Mouse (Mus musculus) hindbrain, embryonic 14.5 days (tissue): Measurements from ENCODE around the gene Pigx. TPM values are rescaled to one million over a fixed set of nuclear protein-coding genes. Genes with fewer than 3 reads are reported as not detected.

Experiments used
- ATAC-seq: fragments of 200-750 bp; cut with Nextera tagmentation; 2 replicates; pipeline ENCODE4 v1.8.0; 2017; ENCODE audit warnings: moderate number of reproducible peaks, mild to moderate bottlenecking, moderate TSS enrichment, moderate library complexity; ENCODE audit not compliant: low FRiP score
- DNase-seq: peaks from one replicate; pipeline ENCODE4 v3.0.0-alpha.2; 2015; ENCODE audit warnings: low spot score
- H3K27ac ChIP-seq: fragments of 300-500 bp; sonication (generic); 2 replicates; pipeline ENCODE4 v1.5.1; 2014; ENCODE audit warnings: mild to moderate bottlenecking, moderate library complexity
- H3K27me3 ChIP-seq: fragments of 300-500 bp; sonication (generic); 2 replicates; pipeline ENCODE4 v1.6.1; 2014; ENCODE audit warnings: mild to moderate bottlenecking, low read length, mixed read lengths; ENCODE audit not compliant: control insufficient read depth, insufficient read depth
- H3K36me3 ChIP-seq: fragments of 300-500 bp; sonication (generic); replicated peaks from 2 replicates; pipeline ENCODE4 v1.6.1; 2014; ENCODE audit not compliant: control insufficient read depth, insufficient read depth
- H3K4me1 ChIP-seq: fragments of 300-500 bp; sonication (generic); replicated peaks from 2 replicates; pipeline ENCODE4 v1.6.1; 2014; ENCODE audit warnings: antibody characterized with exemption, low read length, mixed read lengths; ENCODE audit not compliant: control insufficient read depth, insufficient read depth
- H3K4me2 ChIP-seq: fragments of 300-500 bp; sonication (generic); replicated peaks from 2 replicates; pipeline ENCODE4 v1.6.1; 2014; ENCODE audit warnings: mild to moderate bottlenecking, moderate library complexity
- H3K4me3 ChIP-seq: fragments of 300-500 bp; sonication (generic); replicated peaks from 2 replicates; pipeline ENCODE4 v1.5.1; 2014; ENCODE audit warnings: mild to moderate bottlenecking, low read length
- H3K9ac ChIP-seq: fragments of 300-500 bp; sonication (generic); 2 replicates; pipeline ENCODE4 v1.6.1; 2014
- H3K9me3 ChIP-seq: fragments of 300-500 bp; sonication (generic); 2 replicates; pipeline ENCODE4 v1.6.1; 2016; ENCODE audit warnings: low read length; ENCODE audit not compliant: control insufficient read depth
- WGBS: fragments of 180-500 bp; shearing (Covaris S2); extraction: QIAGEN DNeasy Blood & Tissue Kit; methylation state at CpG from one replicate; pipeline ENCODE4 v1.1.7; 2014; 5-methylcytosine and 5-hydroxymethylcytosine counted together
- polyA plus RNA-seq: library from polyadenylated mRNA; unstranded; fragments of >200 nt; fragmentation: Nextera tagmentation; extraction: Ambion mirVana; gene quantifications from 2 replicates; pipeline ENCODE4 v1.2.1, GENCODE M21; 2014

Pigx gene
- polyA plus RNA-seq, result 96.8 and 109 TPM in 2 replicates

- H3K27me3 ChIP-seq, result no peaks in the 10 kb centered on the region
- H3K4me2 ChIP-seq, result peak within 1 kb of the TSS; percentile 64
- H3K4me3 ChIP-seq, result peak within 1 kb of the TSS; percentile 93
- DNase-seq, result peak; percentile 94
- peak within 1 kb of the TSS; percentile 80 for H3K27ac ChIP-seq
- ATAC-seq, result peak; percentile 97
- WGBS, result 1% methylated on average over 32 of the region's 34 CpGs
- peak within 1 kb of the TSS; percentile 85 for H3K9ac ChIP-seq
- peaks cover 27% of the 10 kb centered on the region for H3K36me3 ChIP-seq
- H3K4me1 ChIP-seq, result peaks cover 13% of the 10 kb centered on the region
- H3K9me3 ChIP-seq, result no peaks in the 10 kb centered on the region
Measured at GRCm38 (mm10) chr16:32099638-32100150, at the start of gene Pigx, which contains the start of gene Cep19. Gene Pigx, minus strand, starts transcription at chr16:32099740. Gene Cep19, plus strand, starts transcription at chr16:32099800.

- Histone ChIP-seq H3K4me2 (peak overlapping the region; percentile 29), H3K27ac (no peak overlapping the region), H3K9ac (no peak overlapping the region), H3K9me3 (peaks cover 9% of the 10 kb centered on the region; the same call in 1 of the 2 replicates), H3K4me1 (no peaks in the 10 kb centered on the region), H3K4me3 (no peak overlapping the region), H3K36me3 (no peaks in the 10 kb centered on the region), H3K27me3 (no peaks in the 10 kb centered on the region)
- 63% methylated on average over 11 of the region's 13 CpGs for WGBS
- DNase-seq (no peak), ATAC-seq (peak; percentile 51; the same call in 1 of the 2 replicates)
Measured at GRCm38 (mm10) chr16:32147589-32148207, 48.2 kb upstream of the Pigx start.

DNA sequence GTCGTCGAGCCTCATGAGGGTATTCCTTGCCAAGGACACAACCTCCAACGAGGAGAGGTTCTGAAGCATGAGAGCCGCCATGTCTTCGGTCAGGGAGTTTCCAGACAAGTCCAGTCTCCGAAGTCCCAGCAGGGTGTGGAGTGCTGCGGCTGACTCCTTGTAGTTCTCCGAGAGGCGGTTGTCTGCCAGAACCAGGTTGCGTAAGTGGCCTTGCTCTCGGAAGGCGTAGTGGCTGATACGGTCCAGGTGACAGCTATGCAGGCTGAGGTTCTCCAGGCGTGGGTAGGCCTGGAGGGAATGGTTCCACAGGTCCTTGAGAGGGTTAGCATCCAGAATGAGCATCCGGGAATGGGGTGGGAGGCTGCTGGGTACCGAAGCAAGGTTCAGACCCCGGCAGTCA lies 45.1 kb upstream of the Pigx start:
- no peak for DNase-seq
- H3K4me2 ChIP-seq, result no peak overlapping the region
- H3K9ac ChIP-seq, result no peak overlapping the region
- WGBS, result 94% methylated on average over 17 of the region's 17 CpGs
- H3K36me3 ChIP-seq, result no peaks in the 10 kb centered on the region
- H3K4me1 ChIP-seq, result no peaks in the 10 kb centered on the region
- peaks cover 9% of the 10 kb centered on the region; the same call in 1 of the 2 replicates for H3K9me3 ChIP-seq
- no peak for ATAC-seq
- H3K4me3 ChIP-seq, result no peak overlapping the region
- H3K27me3 ChIP-seq, result no peaks in the 10 kb centered on the region
- no peak overlapping the region for H3K27ac ChIP-seq

GRCm38 (mm10) chr16:32143766-32144165 lies 44.2 kb upstream of the Pigx start:
- Histone ChIP-seq H3K27me3 (no peaks in the 10 kb centered on the region), H3K4me2 (no peak overlapping the region), H3K36me3 (no peaks in the 10 kb centered on the region), H3K4me1 (no peaks in the 10 kb centered on the region), H3K4me3 (no peak overlapping the region), H3K9me3 (peaks cover 9% of the 10 kb centered on the region; the same call in 1 of the 2 replicates), H3K27ac (no peak overlapping the region), H3K9ac (no peak overlapping the region)
- DNase-seq (no peak), ATAC-seq (no peak)
- 92% methylated on average over 15 of the region's 15 CpGs for WGBS

DNA sequence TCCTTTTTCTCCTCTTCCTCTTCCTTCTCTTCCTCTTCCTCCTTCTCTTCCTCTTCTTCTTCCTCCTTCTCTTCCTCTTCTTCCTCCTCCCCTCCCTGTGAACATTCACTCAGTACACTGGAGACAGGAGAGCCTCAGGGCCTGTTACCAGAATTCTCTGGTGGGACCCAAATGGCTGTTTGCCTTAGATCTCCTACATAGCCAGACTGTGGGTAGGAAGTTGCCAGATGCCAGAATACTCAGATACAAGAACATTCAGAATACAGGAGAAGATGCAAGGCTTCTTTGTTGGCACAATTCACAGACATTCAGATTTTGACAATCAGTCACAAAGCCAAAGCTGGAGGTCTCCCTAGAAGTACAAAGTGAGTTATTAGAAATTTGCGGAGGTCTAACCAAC lies 39.4 kb upstream of the Pigx start:
- no peak overlapping the region for H3K4me3 ChIP-seq
- no peak overlapping the region for H3K4me2 ChIP-seq
- ATAC-seq (no peak), DNase-seq (no peak)
- H3K4me1 ChIP-seq, result no peaks in the 10 kb centered on the region
- H3K36me3 ChIP-seq, result no peaks in the 10 kb centered on the region
- no peak overlapping the region for H3K9ac ChIP-seq
- H3K27me3 ChIP-seq, result no peaks in the 10 kb centered on the region
- WGBS, result 100% methylated on average over 1 of the region's 1 CpGs
- peaks cover 9% of the 10 kb centered on the region; the same call in 1 of the 2 replicates for H3K9me3 ChIP-seq
- H3K27ac ChIP-seq, result no peak overlapping the region

DNA sequence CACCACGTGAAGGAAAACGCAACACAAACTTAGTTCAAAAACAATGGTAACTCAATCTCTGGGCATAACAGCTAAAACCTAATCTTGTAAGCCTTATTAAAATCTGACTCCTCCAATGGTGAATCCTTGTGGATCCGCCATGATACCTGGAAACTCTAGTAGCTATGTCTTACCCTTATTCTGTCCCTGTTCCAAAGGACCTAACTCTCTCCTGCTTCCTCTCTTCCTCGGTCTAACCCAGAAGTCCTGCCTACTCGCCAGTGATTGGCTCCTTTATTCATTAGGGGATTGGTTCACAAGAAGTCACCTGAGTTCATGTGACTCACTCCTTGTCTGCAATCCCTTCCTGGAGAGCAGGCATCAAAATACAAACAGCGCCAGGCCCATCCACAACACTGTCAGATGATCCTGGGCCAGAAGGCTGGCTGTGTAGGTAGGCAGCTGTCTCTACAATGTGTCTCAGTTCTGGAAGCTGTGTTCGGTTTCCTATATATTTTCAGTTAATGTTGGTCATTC lies 36.4 kb upstream of the Pigx start:
- no peaks in the 10 kb centered on the region for H3K27me3 ChIP-seq
- H3K4me1 ChIP-seq, result no peaks in the 10 kb centered on the region
- 78% methylated on average over 7 of the region's 7 CpGs for WGBS
- no peak overlapping the region for H3K4me3 ChIP-seq
- no peaks in the 10 kb centered on the region for H3K9me3 ChIP-seq
- ATAC-seq (no peak), DNase-seq (no peak)
- no peak overlapping the region for H3K27ac ChIP-seq
- H3K4me2 ChIP-seq, result no peak overlapping the region
- H3K36me3 ChIP-seq, result no peaks in the 10 kb centered on the region
- no peak overlapping the region for H3K9ac ChIP-seq

DNA sequence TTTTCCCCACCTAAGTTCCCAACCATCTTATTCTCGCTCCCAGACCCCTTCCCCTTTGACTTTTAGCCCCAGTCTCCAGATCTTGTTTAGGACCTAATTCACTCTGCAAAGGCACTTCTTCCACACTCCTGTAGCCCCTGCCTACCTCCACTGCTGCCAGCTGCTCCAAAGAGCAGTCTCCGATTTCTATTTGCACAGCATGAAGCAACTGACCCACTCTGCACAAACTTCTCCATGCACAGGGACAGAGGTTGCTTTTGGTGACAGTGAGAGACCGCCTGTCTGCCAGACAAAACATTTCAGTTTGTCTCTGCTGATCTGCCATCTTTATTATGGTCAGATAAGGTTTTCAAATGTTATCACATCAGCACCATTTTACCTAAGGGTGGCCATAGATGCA lies 33.6 kb upstream of the Pigx start:
- H3K4me3 ChIP-seq, result no peak overlapping the region
- no peak for DNase-seq
- no peaks in the 10 kb centered on the region for H3K27me3 ChIP-seq
- H3K27ac ChIP-seq, result no peak overlapping the region
- WGBS, result 88% methylated on average over 3 of the region's 3 CpGs
- H3K9me3 ChIP-seq, result no peaks in the 10 kb centered on the region
- no peak overlapping the region for H3K9ac ChIP-seq
- no peak overlapping the region for H3K4me2 ChIP-seq
- H3K36me3 ChIP-seq, result no peaks in the 10 kb centered on the region
- H3K4me1 ChIP-seq, result no peaks in the 10 kb centered on the region
- ATAC-seq, result no peak

DNA sequence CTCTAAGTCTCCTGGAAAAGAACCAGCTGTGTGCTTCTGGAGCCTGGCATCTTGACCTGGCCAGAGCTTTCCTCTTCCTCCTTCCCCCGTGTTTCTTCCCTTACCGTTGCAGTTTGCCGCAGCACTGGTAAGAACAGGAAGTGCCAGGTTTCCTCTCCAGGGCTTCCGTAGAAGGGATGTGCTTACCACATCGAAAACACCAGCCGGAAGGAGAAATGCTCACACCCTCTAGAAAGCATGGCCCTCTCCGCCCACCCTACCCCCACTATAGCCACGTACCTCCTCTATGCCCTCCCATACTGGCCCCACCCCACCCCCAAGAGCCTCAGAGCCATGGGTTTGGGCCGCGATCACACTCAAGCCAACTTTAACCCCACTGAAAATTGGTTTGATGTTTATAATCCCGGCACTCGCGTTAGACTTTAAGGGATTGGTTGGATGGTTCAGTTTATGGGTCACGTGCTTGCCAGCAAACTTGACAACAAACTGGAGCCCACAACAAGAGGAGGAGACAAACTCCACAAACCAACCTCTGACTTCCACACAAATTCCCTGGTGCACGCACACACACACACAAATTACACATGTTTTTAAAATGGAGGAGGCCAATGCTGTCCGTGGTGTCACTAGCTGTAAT lies 30.8 kb upstream of the Pigx start:
- no peaks in the 10 kb centered on the region for H3K27me3 ChIP-seq
- no peaks in the 10 kb centered on the region for H3K4me1 ChIP-seq
- H3K4me2 ChIP-seq, result no peak overlapping the region
- no peak overlapping the region for H3K9ac ChIP-seq
- 77% methylated on average over 16 of the region's 16 CpGs for WGBS
- DNase-seq (no peak), ATAC-seq (no peak)
- H3K36me3 ChIP-seq, result no peaks in the 10 kb centered on the region
- no peak overlapping the region for H3K4me3 ChIP-seq
- no peaks in the 10 kb centered on the region for H3K9me3 ChIP-seq
- no peak overlapping the region for H3K27ac ChIP-seq

DNA sequence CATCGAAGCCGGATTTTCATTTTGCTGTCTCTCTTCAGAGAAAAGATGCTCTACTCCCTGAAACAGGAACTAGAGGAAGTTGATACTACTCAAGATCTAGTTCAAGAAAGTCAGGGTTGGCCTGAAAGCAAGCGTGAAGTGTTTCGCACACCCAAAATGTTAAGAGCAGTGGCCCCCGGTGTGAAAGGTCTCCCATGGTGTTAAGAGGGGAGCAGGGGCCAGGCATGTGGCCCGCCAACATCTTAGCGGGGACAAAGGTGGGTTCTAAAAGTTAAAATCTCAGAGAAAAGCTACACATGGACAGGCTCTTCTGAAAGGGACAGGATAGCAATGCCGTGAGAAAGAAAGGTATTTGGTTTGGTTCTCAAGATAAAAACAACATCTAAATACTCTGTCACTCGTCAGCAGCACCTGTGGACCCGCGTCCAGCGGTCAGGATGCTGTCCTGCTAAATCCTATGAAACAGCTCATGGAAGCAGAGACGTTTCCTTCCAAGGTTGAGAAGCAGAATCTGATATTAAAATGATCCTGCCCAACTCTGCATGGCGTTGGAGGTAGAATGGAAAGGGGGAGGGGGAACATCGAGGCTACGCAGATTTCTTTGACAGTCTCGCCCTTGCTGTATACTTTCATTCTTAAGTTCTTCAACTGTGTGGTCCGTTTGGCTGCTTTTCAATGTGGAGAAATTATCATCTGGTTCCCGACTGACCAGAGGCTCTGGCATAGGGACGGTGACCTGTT lies 30.1 kb upstream of the Pigx start:
- WGBS, result 86% methylated on average over 20 of the region's 20 CpGs
- ATAC-seq (no peak), DNase-seq (no peak)
- H3K4me1 ChIP-seq, result no peaks in the 10 kb centered on the region
- no peaks in the 10 kb centered on the region for H3K9me3 ChIP-seq
- no peak overlapping the region for H3K27ac ChIP-seq
- H3K9ac ChIP-seq, result no peak overlapping the region
- no peak overlapping the region for H3K4me3 ChIP-seq
- no peak overlapping the region for H3K4me2 ChIP-seq
- H3K27me3 ChIP-seq, result no peaks in the 10 kb centered on the region
- no peaks in the 10 kb centered on the region for H3K36me3 ChIP-seq
